Mouse (Mus musculus) thymus, postnatal 4 days (tissue): ENCODE data around the gene Smarcc2.

Experiments
- DNase-seq: peaks from one replicate; pipeline ENCODE4 v3.0.0; 2021

The Smarcc2 gene

DNA sequence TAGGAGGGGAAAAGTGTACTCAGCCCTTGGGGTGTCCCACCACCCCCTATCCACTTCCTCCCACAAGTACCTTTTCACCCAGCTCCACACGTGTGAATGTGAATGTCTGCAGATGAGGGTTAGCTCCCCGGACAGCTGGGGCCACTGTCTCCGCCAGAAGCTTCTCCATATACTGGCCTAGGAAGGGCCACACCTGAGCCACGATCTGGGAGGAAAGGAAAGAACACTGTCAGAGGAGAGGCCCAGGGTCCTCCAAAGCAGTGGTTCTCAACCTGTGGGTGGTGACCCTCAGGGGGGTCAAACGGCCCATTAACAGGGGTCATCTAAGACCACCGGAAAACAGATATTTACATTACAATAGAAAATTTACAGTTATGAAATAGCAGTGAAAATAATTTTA lies 63.3 kb downstream of the Smarcc2 start:
- DNase-seq: no peak

DNA sequence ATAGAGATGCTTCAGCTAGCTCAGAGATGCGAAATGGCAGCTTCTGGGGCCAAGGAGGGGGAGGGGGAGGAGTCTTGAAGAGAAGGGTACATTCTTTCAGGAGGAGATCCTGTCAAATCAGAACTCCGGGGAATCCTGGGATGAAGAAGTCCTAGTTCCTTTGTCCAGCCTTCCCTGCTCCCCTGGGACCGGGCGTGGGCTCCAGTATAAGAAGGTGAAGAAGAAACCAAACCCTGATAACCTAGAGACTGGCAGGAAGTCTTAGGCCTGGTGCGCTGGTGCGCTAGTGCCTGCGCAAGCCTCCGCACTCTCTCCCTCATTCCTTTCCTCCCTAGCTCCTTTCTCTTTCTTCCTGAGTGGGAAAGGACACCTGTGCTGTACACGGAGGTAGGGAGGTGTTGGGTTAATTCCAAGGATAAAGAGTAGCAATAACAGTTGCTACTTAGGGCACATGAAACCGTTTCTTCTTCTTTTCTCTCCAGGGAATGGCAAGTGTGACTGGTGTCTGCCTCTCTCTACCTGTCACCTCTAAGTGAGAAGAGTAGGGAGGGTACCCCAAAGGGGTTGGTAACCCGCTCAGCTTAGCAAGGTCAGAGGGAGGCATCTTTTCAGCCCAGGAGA lies 65.2 kb downstream of the Smarcc2 start:
- peak; percentile 55 for DNase-seq

DNA sequence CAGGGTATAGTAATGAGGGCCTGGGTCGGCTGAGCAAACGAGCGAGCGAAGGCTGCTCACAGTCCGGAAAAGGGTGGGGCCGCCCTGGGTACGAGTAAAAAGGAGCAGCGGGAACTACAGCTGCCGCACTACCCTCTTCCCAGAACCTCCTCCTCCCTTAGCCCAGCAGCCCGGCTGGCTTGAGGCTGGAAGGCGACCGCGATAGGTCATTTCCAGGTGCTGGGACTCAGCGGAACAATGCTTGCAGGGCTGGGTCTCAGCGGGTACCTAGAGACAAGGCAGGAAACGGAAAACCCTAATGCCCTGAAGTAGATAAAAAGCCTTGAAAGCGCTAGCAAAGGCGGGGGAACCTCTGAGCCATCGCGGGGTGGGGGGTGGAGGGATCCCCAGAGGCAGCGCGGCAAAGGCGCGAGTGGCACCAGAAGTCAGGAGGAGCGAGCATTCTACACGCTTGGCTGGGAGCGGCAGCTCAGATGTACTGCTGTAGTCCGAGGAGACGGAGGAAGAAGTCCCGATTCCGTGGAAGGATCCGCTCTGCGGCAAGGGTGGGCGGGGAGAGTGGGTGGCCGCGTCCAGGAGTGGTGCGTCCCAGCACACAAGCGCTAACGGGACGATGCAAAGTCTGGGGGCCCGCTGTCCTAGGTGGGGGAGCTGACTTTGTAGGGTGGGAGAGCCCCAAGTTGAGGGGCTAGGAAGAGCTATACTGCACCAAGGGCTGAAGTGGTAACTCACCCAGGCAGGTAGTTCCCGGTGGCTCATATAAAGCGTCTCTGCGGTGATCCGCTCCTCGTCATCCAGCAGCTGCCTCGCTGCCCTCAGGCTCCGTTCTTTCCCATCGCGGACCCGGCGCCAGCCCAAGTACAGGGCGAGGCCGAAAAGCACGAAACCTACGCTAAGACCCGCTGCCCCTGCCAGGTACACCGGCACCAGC lies 65.9 kb downstream of the Smarcc2 start:
- DNase-seq: peak; percentile 81

- DNase-seq: peak; percentile 87
These were observed 66.7 kb downstream of the Smarcc2 start, which contains the start of gene Esyt1 for GRCm38 (mm10) chr10:128525671-128526308. Gene Esyt1, minus strand, starts transcription at chr10:128525871.

DNA sequence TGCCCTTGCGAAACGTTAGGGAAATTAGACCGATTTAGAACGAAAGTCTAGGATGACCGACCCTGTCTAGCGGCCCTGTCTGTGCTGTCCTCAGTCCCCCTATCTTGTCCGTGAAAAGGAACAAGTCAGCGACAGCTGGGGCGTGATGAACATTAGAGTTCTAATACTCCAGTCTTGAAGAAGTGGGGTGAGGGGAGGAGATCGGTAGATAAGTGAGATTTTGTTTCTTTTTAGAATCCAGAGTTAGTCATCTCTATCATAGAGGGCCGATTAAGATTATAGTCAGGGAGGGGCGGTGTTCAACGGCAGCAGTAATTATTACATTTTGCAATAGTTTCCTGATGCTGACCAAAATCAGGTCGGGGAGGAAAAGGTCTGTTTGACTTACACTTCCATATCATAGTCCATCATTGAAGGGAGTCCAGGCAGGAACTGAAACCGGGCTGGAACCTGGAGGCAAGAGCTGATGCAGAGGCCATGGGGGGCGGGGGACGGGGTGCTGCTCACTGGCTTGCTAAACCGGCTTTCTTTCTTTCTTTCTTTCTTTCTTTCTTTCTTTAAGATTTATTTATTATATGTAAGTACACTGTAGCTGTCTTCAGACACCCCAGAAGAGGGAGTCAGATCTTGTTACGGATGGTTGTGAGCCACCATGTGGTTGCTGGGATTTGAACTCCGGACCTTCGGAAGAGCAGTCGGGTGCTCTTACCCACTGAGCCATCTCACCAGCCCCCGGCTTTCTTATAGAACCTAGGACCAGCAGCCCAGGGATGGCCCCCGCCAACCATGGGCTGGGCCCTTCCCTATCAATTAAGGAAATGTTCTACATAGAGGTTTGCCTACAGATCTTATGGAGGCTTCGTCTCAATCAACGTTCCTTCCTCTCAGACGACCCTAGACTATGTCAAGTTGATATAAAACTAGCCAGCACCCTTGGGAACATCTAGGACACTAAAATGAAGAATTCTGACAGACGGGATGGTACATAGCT lies 67.6 kb downstream of the Smarcc2 start:
- DNase-seq: no peak

GRCm38 (mm10) chr10:128535206-128535605 lies 76.2 kb downstream of the Smarcc2 start:
- DNase-seq: no peak

DNA sequence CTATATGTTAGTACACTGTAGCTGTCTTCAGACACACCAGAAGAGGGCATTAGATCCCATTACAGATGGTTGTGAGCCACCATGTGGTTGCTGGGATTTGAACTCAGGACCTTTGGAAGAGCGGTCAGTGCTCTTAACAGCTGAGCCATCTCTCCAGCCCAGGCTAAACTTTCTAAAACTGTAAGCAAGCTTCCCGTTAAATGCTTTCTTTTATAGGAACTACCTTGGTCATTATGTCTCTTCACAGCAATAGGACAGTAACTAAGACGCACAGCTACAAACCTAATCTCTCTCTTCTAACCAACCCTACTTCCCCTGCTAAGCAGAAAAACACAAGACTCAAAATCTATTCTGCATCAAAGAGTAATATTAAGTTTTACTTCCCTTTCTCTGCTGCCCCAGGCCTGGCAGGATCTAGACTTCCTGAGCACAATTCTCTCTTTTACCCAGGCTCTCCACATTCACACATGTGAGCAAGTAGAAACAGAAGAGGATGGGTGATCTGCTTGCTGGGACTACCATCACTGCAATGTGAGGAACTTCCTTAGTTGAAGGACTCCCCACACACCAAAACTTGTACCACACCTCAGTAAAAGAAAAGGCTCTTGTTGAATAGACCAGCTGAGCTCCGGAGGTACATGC lies 76.7 kb downstream of the Smarcc2 start:
- no peak for DNase-seq

DNA sequence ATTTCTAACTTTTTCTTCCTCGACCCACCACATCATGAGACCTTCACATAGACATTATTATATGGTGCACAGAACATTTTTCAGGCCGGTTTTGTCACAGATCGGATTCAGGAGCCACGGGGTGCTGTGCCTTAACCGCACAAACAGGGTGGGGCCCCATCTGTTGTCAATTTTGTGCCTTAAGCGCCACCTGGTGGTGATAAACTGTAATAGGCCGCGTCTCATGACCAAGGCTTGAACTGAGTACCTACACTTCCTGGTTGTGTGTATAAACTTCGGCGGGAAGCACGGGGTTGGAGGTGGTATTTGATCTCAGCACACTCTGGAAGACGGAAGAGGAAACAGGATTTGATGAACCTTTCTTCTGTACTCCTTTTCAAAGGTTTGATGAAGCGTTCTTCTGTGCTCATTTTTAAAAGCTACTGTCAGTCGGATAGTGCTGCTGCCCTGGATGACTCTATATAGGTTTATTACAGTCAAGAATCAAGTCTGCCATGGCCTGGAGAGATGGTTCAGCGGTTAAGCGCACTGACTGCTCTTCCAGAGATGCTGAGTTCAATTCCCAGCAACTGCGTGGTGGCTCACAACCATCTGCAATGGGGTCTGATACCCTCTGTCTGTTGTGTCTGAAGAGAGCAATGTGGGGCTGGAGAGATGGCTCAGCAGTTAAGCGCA lies 77.4 kb downstream of the Smarcc2 start:
- DNase-seq: peak; percentile 89

- DNase-seq: no peak
These were observed 79.4 kb downstream of the Smarcc2 start for GRCm38 (mm10) chr10:128538340-128538870.
